Mouse (Mus musculus): Measurements from ENCODE around the gene P3h4. TPM values are rescaled to one million over a fixed set of nuclear protein-coding genes. Genes with fewer than 3 reads are reported as not detected.
"Not testable (repeated sequence)": the region's sequence is repeated elsewhere in the genome, so short reads cannot be mapped to it uniquely, and the experiment has no call there.

The P3h4 gene
- polyA plus RNA-seq, 1 experiment from 2014 or later, result 55.3 TPM

- Histone ChIP-seq H3K9ac (ENCODE audit: low read length) (no peak overlapping the region), H3K36me3 (ENCODE audit: control insufficient read depth, insufficient read depth, low read length) (no peaks in the 10 kb centered on the region), H3K9me3 (ENCODE audit: control insufficient read depth, low read length) (no peaks in the 10 kb centered on the region), H3K4me1 (replicated peaks; ENCODE audit: control insufficient read depth, insufficient read depth, low read length) (0 out of 2 replicates have a peak, but pooled peaks cover 3% of the 10 kb centered on the region), H3K27ac (ENCODE audit: low read depth) (no peak overlapping the region), H3K4me3 (ENCODE audit: low read depth, low read length) (no peak overlapping the region), H3K27me3 (replicated peaks; ENCODE audit: control insufficient read depth, insufficient read depth, low read length) (0 out of 2 replicates have a peak, but pooled peaks cover 12% of the 10 kb centered on the region), H3K4me2 (ENCODE audit: low read length) (no peak overlapping the region)
- peak; percentile 33; the same call in 1 of the 2 replicates for ATAC-seq (replicated peaks; ENCODE audit: low FRiP score, low TSS enrichment, low read depth)
- peak; percentile 85 for DNase-seq (ENCODE audit: low spot score)
- 15% methylated on average over 12 of the region's 12 CpGs for WGBS
Observed at GRCm38 (mm10) chr11:100362979-100363562, 51.6 kb downstream of the P3h4 start.

GRCm38 (mm10) chr11:100362209-100362978 lies 52.2 kb downstream of the P3h4 start:
- ATAC-seq (replicated peaks; ENCODE audit: low FRiP score, low TSS enrichment, low read depth) (peak; percentile 61), DNase-seq (ENCODE audit: low spot score) (peak; percentile 96)
- Histone ChIP-seq H3K4me3 (ENCODE audit: low read depth, low read length) (no peak overlapping the region), H3K4me1 (replicated peaks; ENCODE audit: control insufficient read depth, insufficient read depth, low read length) (0 out of 2 replicates have a peak, but pooled peaks cover 3% of the 10 kb centered on the region), H3K4me2 (ENCODE audit: low read length) (no peak overlapping the region), H3K36me3 (ENCODE audit: control insufficient read depth, insufficient read depth, low read length) (no peaks in the 10 kb centered on the region), H3K9ac (ENCODE audit: low read length) (no peak overlapping the region), H3K27ac (ENCODE audit: low read depth) (no peak overlapping the region), H3K27me3 (replicated peaks; ENCODE audit: control insufficient read depth, insufficient read depth, low read length) (peaks cover 14% of the 10 kb centered on the region), H3K9me3 (ENCODE audit: control insufficient read depth, low read length) (no peaks in the 10 kb centered on the region)
- 13% methylated on average over 8 of the region's 8 CpGs for WGBS

DNA sequence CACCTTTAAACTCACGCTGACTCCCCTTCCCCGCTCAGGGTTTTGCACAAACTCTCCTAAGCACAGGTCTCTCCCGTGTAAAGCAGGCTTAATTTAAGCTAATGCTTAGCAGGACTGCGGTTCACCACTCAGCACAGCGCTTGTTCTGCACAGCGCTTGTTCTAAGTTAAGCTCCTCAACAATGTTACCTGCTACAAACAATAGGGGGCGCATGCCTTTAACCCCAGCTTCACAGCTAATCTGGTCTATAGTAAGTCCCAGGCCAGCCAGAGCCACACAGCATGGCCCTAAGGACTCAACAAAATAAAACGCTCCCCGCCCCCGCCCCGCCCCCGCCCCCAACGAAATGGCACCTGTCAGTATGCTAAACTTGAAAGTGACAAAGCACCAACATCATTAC lies 53.6 kb downstream of the P3h4 start:
- peaks cover 28% of the 10 kb centered on the region for H3K27me3 ChIP-seq (replicated peaks; ENCODE audit: control insufficient read depth, insufficient read depth, low read length)
- H3K4me3 ChIP-seq (ENCODE audit: low read depth, low read length); H3K9me3 ChIP-seq (ENCODE audit: control insufficient read depth, low read length); H3K36me3 ChIP-seq (ENCODE audit: control insufficient read depth, insufficient read depth, low read length); H3K4me1 ChIP-seq (replicated peaks; ENCODE audit: control insufficient read depth, insufficient read depth, low read length); H3K9ac ChIP-seq (ENCODE audit: low read length); H3K27ac ChIP-seq (ENCODE audit: low read depth); DNase-seq (ENCODE audit: low spot score); H3K4me2 ChIP-seq (ENCODE audit: low read length); ATAC-seq (replicated peaks; ENCODE audit: low FRiP score, low TSS enrichment, low read depth): not testable (repeated sequence)
- WGBS, result no CpG with 5 or more reads among the region's 13 CpGs

- Histone ChIP-seq H3K9me3 (ENCODE audit: control insufficient read depth, low read length) (no peaks in the 10 kb centered on the region), H3K36me3 (ENCODE audit: control insufficient read depth, insufficient read depth, low read length) (no peaks in the 10 kb centered on the region), H3K4me2 (ENCODE audit: low read length) (no peak overlapping the region), H3K4me3 (ENCODE audit: low read depth, low read length) (no peak overlapping the region), H3K9ac (ENCODE audit: low read length) (no peak overlapping the region), H3K27me3 (replicated peaks; ENCODE audit: control insufficient read depth, insufficient read depth, low read length) (peaks cover 36% of the 10 kb centered on the region), H3K27ac (ENCODE audit: low read depth) (no peak overlapping the region), H3K4me1 (replicated peaks; ENCODE audit: control insufficient read depth, insufficient read depth, low read length) (peaks cover 5% of the 10 kb centered on the region; the same call in 1 of the 2 replicates)
- ATAC-seq (replicated peaks; ENCODE audit: low FRiP score, low TSS enrichment, low read depth) (no peak), DNase-seq (ENCODE audit: low spot score) (no peak)
- 83% methylated on average over 6 of the region's 6 CpGs for WGBS
Observed at GRCm38 (mm10) chr11:100360175-100360574, 54.5 kb downstream of the P3h4 start.

Small RNAs within 50 kb of the gene (microRNA-seq; reads per million reads assigned to microRNA genes)
- gene Gm27374, result not detected

Other genes starting within 250 kb of the P3h4 start
- not detected in 2 replicates for gene Krt9, start 221.6 kb downstream of the P3h4 start, polyA plus RNA-seq (2014; fragmentation: Nextera tagmentation; extraction: Ambion mirVana)
- gene Krt14, start 207.3 kb downstream of the P3h4 start, polyA plus RNA-seq (2014; fragmentation: Nextera tagmentation; extraction: Ambion mirVana), result 5.7 and 6.0 TPM in 2 replicates
- gene Krt16, start 165.9 kb downstream of the P3h4 start, polyA plus RNA-seq (2014; fragmentation: Nextera tagmentation; extraction: Ambion mirVana), result not detected in 2 replicates
- gene Krt17, start 153.8 kb downstream of the P3h4 start, polyA plus RNA-seq (2014; fragmentation: Nextera tagmentation; extraction: Ambion mirVana), result 8.7 and 9.9 TPM in 2 replicates
- gene Krt42, start 145.0 kb downstream of the P3h4 start, polyA plus RNA-seq (2014; fragmentation: Nextera tagmentation; extraction: Ambion mirVana), result not detected in 2 replicates
- 1,995 and 2,009 TPM in 2 replicates for gene Eif1, start 95.0 kb downstream of the P3h4 start, polyA plus RNA-seq (2014; fragmentation: Nextera tagmentation; extraction: Ambion mirVana)
- gene Gast, start 80.4 kb downstream of the P3h4 start, polyA plus RNA-seq (2014; fragmentation: Nextera tagmentation; extraction: Ambion mirVana), result 3.2 TPM in 1 of 2 replicates, not detected in the other
- 10.2 and 11.1 TPM in 2 replicates for gene Hap1, start 58.7 kb downstream of the P3h4 start, polyA plus RNA-seq (2014; fragmentation: Nextera tagmentation; extraction: Ambion mirVana)
- gene Jup, start 17.1 kb downstream of the P3h4 start, polyA plus RNA-seq (2014; fragmentation: Nextera tagmentation; extraction: Ambion mirVana), result 93.4 and 106 TPM in 2 replicates
- gene Fkbp10, start 861 bp upstream of the P3h4 start, polyA plus RNA-seq (2014; fragmentation: Nextera tagmentation; extraction: Ambion mirVana), result 86.2 and 89.7 TPM in 2 replicates
- gene Nt5c3b, start 27.0 kb upstream of the P3h4 start, polyA plus RNA-seq (2014; fragmentation: Nextera tagmentation; extraction: Ambion mirVana), result 117 and 126 TPM in 2 replicates
- 0.23 and 0.61 TPM in 2 replicates for gene Klhl10, start 27.1 kb upstream of the P3h4 start, polyA plus RNA-seq (2014; fragmentation: Nextera tagmentation; extraction: Ambion mirVana)
- 8.3 and 9.6 TPM in 2 replicates for gene Klhl11, start 57.9 kb upstream of the P3h4 start, polyA plus RNA-seq (2014; fragmentation: Nextera tagmentation; extraction: Ambion mirVana)
- gene Acly, start 113.2 kb upstream of the P3h4 start, polyA plus RNA-seq (2014; fragmentation: Nextera tagmentation; extraction: Ambion mirVana), result 164 and 177 TPM in 2 replicates
- gene Ttc25, start 130.8 kb upstream of the P3h4 start, polyA plus RNA-seq (2014; fragmentation: Nextera tagmentation; extraction: Ambion mirVana), result 0.46 and 0.69 TPM in 2 replicates
- 34.7 and 39.2 TPM in 2 replicates for gene Cnp, start 160.1 kb upstream of the P3h4 start, polyA plus RNA-seq (2014; fragmentation: Nextera tagmentation; extraction: Ambion mirVana)
- gene Nkiras2, start 204.4 kb upstream of the P3h4 start, polyA plus RNA-seq (2014; fragmentation: Nextera tagmentation; extraction: Ambion mirVana), result 71.9 and 72.1 TPM in 2 replicates
- 61.7 and 70.5 TPM in 2 replicates for gene Dnajc7, start 205.3 kb upstream of the P3h4 start, polyA plus RNA-seq (2014; fragmentation: Nextera tagmentation; extraction: Ambion mirVana)

All from intestine, embryonic 14.5 days (tissue).